Mouse (Mus musculus) gastrocnemius, adult 8-10 months (tissue): Measurements from ENCODE around the gene Yipf2. TPM values are rescaled to one million over a fixed set of nuclear protein-coding genes. Genes with fewer than 3 reads are reported as not detected.

Source experiments
- DNase-seq, 2 experiments: peaks; one replicate each; pipeline ENCODE4 v3.0.0; 2022; ENCODE audit warnings: low spot score in 2 of 2
- total RNA-seq, 4 experiments: library from RNA; stranded (reverse); gene quantifications; 2 replicates each; pipeline ENCODE4 v1.2.4; 2022

Gene Yipf2
- 1 to 10 TPM; 6.2 to 6.7 (median 6.5) TPM for total RNA-seq

DNA sequence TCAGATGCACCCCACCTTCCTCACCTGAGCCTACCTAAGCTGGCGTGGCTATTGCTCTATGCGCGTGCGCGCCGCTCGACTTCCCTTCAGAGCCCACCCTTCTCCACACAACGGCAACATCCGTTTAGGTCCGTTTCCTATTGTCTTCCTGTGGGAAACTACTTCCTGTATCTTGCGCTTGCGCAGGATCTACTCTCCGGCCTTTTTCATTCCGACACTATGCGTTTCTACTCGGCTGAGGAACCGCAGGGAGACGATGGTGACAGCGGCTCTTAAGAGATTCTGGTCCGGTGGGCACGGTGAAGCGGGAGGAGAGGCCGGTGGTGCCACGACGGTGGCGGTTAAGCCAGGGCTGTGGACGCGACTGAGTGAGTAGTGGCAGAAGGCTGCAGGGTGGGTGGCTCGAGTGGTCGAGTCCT lies at the start of gene Yipf2, which contains the start of gene Timm29:
Gene Yipf2 (minus strand): TSS at position 126 of the 419 bp plus-strand sequence.
Gene Timm29 (plus strand): TSS at position 20 of the 419 bp plus-strand sequence.
- peak; percentile 79 to 85 for DNase-seq

DNA sequence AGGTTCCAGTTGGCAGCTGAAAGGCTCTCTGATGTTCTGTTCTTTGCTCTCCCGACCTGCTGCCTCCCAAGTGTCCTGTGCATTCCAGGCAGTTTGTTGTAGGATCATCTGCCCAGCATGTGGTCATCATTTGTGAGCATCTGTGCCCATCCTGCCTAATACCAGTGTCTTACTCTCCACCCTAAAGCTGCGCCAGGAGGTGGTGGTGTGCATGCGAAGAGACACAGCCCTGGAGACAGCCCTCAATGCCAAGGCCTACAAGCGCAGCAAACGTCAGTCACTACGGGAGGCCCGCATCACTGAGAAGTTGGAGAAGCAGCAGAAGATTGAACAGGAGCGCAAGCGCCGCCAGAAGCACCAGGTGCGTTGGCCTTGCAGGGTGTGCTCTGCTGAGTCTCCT lies 46.4 kb upstream of the Yipf2 start:
- no peak for DNase-seq

DNA sequence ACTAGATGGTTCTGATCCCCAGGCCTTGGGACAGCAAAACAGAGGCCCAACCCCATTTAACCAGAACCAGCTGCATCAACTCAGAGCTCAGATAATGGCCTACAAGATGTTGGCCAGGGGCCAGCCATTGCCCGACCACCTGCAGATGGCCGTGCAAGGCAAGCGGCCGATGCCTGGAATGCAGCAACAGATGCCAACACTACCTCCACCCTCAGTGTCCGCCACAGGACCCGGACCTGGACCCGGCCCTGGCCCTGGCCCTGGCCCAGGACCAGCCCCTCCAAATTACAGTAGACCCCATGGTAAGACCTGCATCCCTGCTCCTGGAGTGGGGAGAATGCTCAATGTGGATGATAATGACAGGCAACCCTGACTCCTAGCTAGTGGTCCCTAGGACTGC lies 43.0 kb upstream of the Yipf2 start:
- DNase-seq, result no peak

DNA sequence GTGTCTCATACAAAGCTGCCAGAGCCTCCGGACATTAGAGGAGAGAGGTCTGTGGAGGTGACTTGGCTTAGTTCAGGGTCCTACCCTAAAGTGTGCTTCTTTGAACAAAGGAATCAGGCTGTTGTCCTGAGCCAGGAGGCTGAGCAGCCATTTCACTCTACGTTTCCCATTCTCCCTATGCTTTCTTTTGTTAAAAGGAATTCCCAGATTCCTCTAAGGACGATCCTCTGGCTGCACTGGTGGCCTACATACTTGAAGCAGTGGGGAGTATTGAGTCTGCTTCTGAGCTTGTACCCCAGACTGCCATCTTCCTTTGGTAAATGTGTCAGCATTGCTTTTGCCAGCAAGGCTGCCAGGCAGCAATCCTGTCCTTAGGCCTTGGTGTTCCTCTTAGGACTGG lies 40.5 kb upstream of the Yipf2 start:
- DNase-seq, result no peak

DNA sequence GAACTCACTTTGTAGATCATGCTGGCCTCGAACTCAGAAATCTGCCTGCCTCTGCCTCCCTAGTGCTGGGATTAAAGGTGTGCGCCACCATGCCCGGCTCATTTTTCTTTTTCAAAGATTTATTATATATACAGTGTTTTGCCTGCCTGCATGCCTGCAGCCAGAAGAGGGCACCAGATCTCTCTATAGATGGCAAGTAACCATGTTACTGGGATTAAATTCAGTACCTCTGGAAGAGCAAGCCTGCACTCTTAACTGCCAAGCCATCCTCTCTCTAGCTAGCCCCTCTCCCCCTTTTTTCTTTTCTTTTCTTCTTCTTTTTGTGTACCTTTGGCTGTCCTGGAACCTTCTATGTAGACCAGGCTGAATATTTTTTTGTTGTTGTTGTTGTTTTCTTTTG lies 38.0 kb upstream of the Yipf2 start:
- DNase-seq, result peak; percentile 24 to 35

DNA sequence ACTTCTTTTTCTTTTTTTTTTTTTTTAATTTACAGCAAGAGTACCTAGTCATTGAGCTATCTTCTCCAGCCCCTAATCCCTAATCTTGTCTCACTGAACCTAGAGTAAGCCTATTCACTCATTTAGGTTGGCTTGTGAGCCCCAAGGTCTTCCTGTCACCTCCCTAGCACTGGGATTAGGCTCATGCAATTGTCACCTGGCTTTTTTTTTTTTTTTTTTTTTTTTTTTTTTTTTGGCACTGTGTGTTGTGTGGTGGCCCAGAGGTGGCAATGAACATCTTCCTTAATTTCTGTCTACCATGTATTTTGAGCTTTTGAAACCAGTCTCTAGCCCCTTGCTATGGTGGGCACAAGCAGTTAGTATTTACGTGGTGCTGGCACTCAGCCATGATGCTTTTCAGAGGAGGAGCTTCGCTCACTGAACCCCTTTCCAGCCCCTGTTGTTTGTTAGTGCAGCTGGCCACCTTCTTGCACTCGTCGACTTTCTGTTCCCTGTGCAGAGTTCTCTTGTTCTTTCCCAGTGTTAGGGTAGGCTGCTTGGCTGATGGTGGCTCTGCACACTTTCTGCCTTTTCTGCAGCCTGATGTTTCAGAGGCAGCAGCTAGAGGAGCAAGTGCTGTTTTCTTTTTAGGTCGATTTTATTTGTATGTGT lies 34.6 kb upstream of the Yipf2 start:
- DNase-seq, result no peak

DNA sequence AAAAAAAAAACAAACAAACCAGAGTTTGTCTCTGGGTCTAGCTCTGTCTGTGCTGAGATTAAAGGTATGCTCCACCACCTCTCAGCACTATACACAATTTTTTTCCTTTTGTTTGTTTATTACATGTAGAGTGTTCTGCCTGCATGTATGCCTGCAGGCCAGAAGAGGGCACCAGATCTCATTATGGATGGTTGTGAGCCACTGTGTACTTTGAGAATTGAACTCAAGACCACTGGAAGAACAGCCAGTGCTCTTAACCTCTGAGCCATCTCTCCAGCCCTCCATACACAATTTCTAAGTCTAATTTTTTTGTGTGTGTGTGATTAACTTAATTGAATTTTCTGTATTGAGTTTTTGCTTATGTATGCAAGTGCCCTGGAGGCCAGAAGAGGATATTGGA lies 33.9 kb upstream of the Yipf2 start:
- DNase-seq, result no peak

DNA sequence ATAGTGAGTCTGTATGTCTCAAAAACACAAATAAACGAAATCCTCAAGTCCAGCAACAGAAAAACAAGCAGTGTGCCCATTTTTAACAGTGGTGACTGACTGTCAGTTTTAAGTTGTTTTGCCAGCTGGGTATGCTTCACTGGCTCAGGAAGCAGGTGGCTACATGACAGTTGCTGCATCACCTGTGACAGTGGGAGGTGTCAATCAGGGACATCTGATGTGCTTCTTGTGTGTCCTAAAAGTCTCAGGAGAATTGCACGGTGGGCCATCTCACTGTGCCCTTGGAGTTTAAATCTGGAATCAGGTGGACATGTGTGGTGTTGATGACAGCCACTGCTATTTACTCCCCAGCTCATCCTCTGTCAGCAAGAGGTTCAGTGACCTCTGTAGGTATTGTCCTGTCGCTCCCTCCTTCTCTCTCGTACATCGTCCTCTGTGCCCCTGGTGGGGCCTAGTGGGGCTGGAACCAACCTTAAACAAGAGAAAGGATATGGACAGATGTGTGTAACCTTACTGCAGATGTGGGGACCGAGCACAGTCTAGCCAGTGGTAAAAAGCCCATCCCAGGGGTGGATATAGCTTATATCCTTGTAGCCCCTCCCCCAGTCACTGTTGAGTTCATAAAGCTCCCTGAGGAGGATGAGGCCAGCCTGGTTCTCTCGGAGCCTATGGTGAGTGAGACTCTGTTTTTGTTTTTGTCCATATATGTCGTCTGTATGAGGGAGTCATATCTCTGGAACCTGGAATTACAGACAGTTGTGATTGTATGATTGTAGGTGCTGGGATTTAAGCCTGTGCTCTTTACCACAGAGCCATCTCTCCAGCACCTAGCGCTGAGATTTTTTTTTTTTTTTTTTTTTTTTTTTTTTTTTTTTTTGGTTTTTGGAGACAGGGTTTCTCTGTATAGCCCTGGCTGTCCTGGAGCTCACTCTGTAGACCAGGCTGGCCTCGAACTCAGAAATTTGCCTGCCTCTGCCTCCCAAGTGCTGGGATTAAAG lies 33.0 kb upstream of the Yipf2 start:
- DNase-seq, result no peak

DNA sequence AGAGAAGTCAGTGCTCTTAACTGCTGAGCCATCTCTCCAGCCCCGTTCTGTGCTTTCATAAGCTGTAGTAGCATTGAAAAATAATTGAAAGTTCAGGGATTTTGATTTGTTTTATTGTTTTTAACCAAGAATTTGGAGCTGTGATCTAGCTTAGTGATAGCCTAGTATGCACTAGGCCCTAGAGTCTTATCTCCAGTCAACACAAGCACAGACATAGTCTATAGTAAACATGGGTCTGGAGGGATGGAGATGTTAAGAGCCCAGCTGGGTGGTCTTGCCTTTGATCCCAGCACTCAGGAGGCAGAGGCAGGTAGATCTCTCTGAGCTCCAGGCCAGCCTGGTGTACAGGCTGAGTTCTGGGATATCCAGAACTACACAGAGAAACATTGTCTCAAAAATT lies 30.0 kb upstream of the Yipf2 start:
- DNase-seq, result no peak

DNA sequence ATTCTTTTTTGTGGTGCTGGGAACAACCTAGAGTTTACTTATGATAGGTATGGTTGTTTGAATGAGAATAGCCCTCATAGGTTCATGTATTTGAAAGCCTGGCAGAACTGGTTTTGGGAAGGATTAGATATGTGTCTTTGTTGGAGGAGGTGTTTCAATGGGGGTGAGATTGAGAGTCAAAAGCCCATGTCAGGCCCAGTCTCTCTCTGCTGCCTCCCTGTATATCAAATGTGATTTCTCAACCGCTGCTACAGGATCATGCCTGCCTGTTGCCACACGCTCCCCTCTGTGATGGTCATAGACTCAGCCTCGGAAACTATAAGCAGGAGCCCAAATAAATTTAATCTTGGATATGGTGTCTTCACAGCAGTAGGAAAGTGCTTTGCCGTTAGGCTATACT lies 27.6 kb upstream of the Yipf2 start:
- DNase-seq, result no peak

DNA sequence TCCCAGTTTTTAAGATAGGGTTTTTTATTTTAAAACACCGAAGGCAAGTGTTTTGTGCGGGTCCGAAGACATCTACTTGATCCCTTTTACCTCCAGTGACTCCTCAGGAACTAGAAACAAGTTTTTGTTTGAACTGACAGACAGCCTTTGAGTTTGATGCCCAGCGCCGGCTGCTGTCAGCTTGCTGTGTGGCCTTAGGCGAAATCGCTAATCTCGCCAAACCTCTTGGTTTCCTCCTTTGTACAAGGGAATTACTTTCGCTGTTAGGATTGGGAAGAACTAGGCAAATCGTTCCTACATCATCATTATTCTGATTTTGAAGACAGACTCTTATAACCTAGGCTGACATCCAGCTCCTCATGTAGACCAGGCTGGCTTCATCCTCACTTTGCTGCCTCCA lies 24.4 kb upstream of the Yipf2 start:
- DNase-seq, result no peak

DNA sequence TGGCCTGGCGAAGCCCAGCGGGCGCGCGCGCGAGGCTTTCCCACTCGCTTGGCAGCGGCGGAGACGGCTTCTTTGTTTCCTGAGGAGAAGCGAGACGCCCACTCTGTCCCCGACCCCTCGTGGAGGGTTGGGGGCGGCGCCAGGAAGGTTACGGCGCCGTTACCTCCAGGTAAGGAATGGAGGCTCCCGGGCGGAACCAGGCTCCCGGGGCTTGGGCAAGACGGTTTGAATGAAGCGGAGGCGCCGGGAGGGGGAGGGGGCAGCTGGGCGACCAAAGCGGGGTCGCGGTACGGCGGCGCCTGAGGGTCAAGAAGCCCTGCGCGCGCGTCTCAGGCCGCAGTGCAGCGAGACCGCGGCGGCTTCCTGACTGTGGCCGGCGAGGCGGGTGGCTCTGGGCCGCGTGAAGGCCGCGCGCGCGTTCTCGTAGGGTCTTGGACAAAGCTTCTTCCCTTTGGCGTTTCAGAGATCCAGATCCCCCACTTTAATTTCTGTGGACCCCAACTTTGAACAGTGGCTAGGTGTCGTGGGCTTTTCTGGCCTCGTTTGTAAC lies 23.7 kb upstream of the Yipf2 start:
- DNase-seq, result peak; percentile 82 to 84

DNA sequence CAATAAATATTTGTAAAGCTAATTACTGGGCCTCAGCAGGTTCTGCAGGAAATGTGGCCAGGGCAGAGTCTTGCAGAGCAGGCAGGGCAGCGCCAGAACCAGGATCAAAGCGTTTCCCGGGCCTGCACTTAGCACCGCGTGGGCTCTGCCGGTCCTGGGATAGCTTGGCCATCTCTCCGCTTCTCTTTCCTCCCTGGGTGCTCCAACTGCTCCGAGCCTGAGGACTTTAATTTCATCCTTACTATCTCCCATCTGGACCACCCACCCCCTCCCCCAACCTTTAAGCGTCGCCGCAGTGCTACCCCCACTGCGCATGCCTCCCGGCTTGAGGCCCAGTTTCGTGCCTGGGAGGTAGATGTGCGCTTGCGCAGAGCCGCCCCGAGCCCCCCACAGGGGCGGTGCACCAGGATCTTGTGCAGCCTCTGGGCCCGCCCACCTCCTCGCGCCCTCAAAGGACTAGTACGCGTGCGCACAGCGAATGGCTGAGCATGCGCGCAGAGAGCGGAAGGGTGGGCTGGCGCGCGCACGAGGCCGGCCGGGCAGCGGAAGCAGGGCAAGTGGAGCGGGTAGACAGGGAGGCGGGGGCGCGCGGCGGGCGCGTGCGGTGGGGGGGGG lies 23.1 kb upstream of the Yipf2 start, which contains the start of gene Smarca4:
Gene Smarca4 (plus strand): TSS at position 553 of the 615 bp plus-strand sequence.
- DNase-seq, result peak; percentile 99 to 100

DNA sequence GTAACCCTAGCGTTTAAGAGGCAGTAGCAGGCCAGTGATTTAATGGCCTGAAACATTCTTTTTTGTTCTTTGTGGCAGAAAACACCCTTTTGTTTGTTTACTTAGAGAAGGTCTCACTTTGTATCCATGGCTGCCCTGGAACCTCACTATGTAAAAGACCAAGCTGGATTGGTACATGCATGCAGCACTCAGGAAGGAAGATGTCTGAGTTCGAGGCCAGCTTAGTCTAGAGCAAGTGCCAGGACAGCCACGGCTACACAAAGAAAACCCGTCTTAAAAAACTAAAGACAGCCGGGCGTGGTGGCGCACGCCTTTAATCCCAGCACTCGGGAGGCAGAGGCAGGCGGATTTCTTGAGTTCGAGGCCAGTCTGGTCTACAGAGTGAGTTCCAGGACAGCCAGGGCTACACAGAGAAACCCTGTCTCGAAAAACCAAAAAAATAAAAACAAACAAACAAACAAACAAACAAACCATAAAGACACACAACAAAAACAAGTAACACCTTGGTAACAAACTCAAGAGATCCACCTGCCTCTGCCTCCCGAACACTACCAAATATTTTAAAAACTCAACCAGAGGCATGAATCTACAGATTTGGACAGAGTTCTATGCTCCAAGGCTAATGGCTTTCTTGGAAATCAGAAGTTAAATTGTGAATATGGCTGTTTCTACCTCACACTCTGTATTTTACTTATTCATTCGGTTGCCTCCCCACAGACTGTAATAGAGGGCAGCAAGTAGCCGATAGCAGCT lies 22.4 kb upstream of the Yipf2 start:
- no peak for DNase-seq

DNA sequence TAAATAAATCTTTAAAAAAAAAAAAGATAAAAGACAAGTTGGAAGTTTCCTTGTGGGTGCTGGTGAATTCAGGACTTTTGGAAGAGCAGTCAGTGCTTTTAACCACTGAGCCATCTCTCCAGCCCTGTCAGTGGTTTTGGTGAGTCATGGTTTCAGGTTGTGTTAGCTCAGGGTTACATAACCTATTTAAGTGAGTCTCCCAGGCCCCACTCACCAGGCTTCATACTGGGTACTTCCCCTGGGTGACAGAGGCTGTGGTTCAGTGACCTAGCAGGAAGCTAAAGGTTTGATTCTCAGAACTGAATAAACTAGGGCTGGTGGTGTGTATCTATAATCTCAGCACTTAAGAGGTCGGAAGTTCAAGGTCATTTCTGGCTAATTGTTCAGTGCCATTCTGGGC lies 17.2 kb upstream of the Yipf2 start:
- no peak for DNase-seq

DNA sequence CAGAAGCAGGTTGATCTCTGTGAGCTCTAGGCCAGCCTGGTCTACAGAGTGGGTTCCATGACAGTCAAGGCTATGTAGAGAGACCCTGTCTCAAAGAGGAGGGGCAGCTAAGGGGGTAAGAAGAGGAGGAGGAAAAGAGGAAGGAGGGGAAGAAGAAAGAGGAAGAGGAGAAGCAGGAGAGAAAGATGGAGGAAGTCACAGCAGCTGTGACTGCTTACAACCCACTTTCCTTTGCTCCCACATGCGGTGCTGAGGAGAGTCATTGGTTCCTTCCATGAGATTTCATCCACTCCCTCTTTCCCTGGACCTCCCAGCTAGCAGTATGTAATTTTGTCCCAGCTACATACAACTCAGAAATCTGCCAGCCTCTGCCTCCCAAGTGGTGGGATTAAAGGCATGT lies 14.0 kb upstream of the Yipf2 start:
- DNase-seq, result no peak

DNA sequence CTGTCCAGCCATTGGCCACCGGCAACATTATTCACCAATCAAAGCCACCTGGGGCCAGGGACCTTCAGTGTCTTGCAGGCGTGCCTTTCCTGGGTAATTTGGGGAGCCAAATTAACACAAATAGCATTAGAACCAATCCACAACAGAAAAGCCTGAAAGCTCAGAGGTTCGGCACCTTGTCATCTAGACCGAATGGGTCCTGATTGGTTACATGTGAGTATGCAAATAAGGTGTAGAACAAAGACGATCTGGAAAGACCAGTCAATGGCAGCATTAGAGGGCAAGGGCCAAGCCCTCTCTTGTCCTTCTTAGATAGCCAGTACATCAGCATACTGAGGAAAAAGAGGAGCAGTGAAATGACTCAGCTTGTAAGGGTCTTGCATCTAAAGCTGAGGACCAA lies 13.2 kb upstream of the Yipf2 start:
- no peak for DNase-seq

DNA sequence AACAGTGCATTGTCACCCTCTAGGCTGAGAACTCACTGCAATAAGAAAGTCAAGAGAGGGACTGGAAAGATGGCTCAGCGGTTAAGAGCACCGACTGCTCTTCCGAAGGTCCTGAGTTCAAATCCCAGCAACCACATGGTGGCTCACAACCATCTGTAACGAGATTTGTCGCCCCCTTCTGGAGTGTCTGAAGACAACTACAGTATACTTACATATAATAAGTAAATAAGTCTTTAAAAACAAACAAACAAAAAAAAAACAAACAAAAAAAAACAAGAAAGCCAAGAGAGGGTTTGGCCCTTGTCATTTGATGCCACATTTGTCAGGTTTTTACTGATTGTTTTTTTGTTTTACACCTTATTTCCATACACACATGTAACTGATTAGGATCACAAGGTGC lies 11.5 kb upstream of the Yipf2 start:
- DNase-seq, result no peak

DNA sequence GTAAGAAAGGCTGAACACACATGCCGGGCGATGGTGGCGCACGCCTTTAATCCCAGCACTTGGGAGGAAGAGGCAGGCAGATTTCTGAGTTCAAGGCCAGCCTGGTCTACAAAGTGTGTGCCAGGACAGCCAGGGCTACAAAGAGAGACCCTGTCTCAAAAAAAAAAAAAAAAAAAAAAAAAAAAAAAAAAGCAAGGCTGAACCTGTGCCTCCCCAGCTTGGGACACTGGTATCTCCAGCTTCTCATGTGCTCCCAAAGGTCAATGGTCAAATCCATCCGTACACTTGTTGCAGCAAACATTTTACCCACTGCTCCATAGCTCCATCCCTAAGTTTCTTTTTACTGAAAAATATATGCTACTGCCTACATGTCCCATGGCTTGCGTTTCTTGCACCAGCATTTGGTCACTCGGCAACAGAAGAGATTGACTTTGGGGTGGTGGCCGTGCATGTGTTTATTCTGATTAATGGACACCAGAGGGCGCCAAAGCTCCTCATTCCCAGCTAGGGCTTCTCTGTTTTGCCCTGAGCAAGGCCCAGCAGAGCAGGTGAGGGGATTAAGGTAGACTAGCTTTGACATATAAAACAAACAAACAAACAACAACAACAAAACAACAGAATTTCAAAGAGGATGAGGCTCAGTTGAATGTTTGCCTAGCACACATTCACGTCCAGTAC lies 9.2 kb upstream of the Yipf2 start:
- DNase-seq, result peak; percentile 36 to 45

DNA sequence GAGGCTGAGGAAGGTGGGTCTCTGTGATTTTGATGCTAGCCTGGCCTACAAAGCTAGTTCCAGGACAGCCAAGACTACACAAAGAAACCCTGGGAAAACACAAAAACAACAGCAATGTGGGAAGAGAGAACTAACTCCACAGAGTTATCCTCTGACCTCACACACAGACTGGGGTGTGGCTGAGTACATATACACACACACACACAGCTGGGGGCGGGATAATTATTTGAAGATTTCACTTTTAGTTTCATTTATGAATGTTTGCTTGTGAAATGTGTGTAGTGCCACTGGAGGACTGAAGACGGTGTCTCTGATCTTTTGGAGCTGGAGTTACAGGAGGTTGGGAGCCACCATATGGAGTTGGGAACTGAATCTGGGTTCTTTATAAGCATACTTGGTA lies 8.4 kb upstream of the Yipf2 start:
- DNase-seq, result no peak
